Mouse (Mus musculus) spleen, adult 2 months (tissue): ENCODE results near the gene Chkb.

Experiments used
- CTCF ChIP-seq: fragments of 200-500 bp; IDR thresholded peaks from 2 replicates; pipeline ENCODE4 v1.5.1; 2011; ENCODE audit warnings: mild to moderate bottlenecking, inconsistent platforms; ENCODE audit not compliant: insufficient read depth, insufficient read length, insufficient replicate concordance; ENCODE audit errors: extremely low read depth
- POLR2A ChIP-seq: fragments of 200-500 bp; IDR thresholded peaks from 2 replicates; pipeline ENCODE4 v1.6.1; 2011; ENCODE audit warnings: low read depth, low read length, inconsistent platforms

- TF ChIP-seq CTCF (no peak), POLR2A (no peak)
These were observed 25.9 kb upstream of the Chkb start for GRCm38 (mm10) chr15:89455642-89456041.
